Mouse (Mus musculus): ENCODE data around the gene Stk35. TPM values are rescaled to one million over a fixed set of nuclear protein-coding genes. Genes with fewer than 3 reads are reported as not detected.

Gene Stk35
- total and polyA plus RNA-seq, 2 experiments from 2014 or later: 4.4 to 14.8 TPM

DNA sequence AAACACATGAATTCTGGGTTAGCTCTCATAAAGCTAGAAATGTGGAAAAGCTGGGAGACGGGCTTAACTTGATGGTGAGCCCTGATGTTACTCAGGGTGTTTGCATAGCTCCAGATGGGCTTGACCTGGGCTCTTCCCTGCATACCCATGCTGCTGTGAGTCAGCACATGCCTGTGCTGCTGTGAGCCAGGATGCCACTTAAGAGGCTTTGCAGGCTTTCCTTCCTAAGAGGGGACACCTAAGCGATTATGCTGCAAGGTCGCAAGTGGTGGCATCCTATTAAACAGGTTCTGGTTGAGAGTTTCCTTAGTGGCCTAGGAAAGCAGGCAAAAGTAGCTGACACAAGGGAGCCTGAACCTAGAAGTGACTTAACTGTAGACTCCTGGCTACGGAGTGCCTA, 5.2 kb downstream of the Stk35 start:
- H3K9ac ChIP-seq: no peak overlapping the region
- no peak for TF ChIP-seq CTCF (IDR thresholded peaks at IDR 0.05; ENCODE audit: low read depth)
- DNase-seq (no peak), ATAC-seq (no peak)
- 90% methylated on average over 4 of the region's 4 CpGs for WGBS
- H3K4me3 ChIP-seq (ENCODE audit: low read depth, low read length): no peak overlapping the region
- H3K4me2 ChIP-seq (ENCODE audit: low read depth): no peak overlapping the region
- peaks cover 4% of the 10 kb centered on the region; the same call in 1 of the 2 replicates for H3K36me3 ChIP-seq (ENCODE audit: insufficient read depth)
- no peak overlapping the region for H3K27ac ChIP-seq (ENCODE audit: low read depth, low read length)
- H3K4me1 ChIP-seq (ENCODE audit: insufficient read depth): peaks cover 19% of the 10 kb centered on the region
- H3K9me3 ChIP-seq (ENCODE audit: low read length): no peaks in the 10 kb centered on the region
- no peaks in the 10 kb centered on the region for H3K27me3 ChIP-seq (ENCODE audit: insufficient read depth, low read length)

DNA sequence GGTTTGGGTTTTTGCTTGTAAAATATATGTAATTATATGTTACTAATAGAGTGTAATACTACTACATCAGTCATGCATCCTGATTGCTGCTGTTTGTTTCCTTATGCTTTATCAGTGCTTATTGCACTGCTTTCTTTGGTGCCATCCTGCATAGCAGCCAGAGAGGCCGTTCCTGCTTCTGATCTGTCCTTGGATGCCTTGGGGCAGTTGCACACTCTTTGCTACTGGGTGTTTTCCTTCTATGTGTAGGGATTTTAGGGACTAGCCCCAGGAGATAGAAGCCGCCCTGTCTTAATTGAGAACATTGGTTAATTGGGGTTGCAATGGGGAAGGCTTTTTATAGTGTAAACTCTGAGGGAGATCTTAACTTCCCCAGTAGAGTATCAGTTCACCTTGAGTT, 6.2 kb downstream of the Stk35 start:
- H3K36me3 ChIP-seq (ENCODE audit: insufficient read depth): peaks cover 12% of the 10 kb centered on the region
- DNase-seq (no peak), ATAC-seq (no peak)
- WGBS: 85% methylated on average over 2 of the region's 2 CpGs
- H3K27ac ChIP-seq (ENCODE audit: low read depth, low read length): no peak overlapping the region
- peaks cover 19% of the 10 kb centered on the region for H3K4me1 ChIP-seq (ENCODE audit: insufficient read depth)
- H3K4me3 ChIP-seq (ENCODE audit: low read depth, low read length): no peak overlapping the region
- H3K4me2 ChIP-seq (ENCODE audit: low read depth): no peak overlapping the region
- H3K9me3 ChIP-seq (ENCODE audit: low read length): no peaks in the 10 kb centered on the region
- no peak overlapping the region for H3K9ac ChIP-seq
- no peak for TF ChIP-seq CTCF (IDR thresholded peaks at IDR 0.05; ENCODE audit: low read depth)
- no peaks in the 10 kb centered on the region for H3K27me3 ChIP-seq (ENCODE audit: insufficient read depth, low read length)

DNA sequence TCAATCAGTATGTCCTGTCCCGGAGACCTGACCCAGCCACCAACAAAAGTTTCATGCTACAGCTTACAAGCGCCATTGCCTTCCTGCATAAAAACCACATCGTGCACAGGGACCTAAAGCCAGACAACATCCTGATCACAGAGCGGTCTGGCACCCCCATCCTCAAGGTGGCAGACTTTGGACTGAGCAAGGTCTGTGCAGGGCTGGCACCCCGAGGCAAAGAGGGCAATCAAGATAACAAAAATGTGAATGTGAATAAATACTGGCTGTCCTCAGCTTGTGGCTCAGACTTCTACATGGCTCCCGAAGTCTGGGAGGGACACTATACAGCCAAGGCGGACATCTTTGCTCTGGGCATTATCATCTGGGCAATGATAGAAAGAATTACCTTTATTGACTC, 10.2 kb downstream of the Stk35 start:
- no peak overlapping the region for H3K4me3 ChIP-seq (ENCODE audit: low read depth, low read length)
- H3K9me3 ChIP-seq (ENCODE audit: low read length): no peaks in the 10 kb centered on the region
- H3K36me3 ChIP-seq (ENCODE audit: insufficient read depth): peaks cover 17% of the 10 kb centered on the region
- ATAC-seq (no peak), DNase-seq (no peak)
- no peaks in the 10 kb centered on the region for H3K27me3 ChIP-seq (ENCODE audit: insufficient read depth, low read length)
- peaks cover 6% of the 10 kb centered on the region; the same call in 1 of the 2 replicates for H3K4me1 ChIP-seq (ENCODE audit: insufficient read depth)
- no peak overlapping the region for H3K9ac ChIP-seq
- H3K27ac ChIP-seq (ENCODE audit: low read depth, low read length): no peak overlapping the region
- H3K4me2 ChIP-seq (ENCODE audit: low read depth): no peak overlapping the region
- no peak for TF ChIP-seq CTCF (IDR thresholded peaks at IDR 0.05; ENCODE audit: low read depth)
- WGBS: 97% methylated on average over 7 of the region's 7 CpGs

DNA sequence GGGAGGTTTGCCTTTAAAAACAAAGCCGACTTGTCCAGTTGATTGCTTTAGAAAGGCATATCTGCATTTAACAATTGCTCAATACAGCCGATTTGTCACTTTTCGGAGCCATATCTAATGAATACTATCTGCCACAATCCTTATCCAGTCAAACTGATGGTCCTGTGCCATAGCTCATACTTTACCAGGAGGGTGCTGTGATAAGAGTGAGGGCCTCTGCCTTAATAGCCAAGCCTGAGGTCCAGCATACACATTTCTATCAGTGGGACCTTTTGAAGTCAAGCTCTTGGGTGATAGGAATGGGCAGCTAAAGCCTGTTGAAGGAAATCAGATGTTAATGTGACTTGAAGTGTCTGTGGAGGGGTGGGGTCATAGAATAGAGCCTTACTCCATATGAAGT, 13.7 kb downstream of the Stk35 start:
- H3K9ac ChIP-seq: no peak overlapping the region
- H3K4me2 ChIP-seq (ENCODE audit: low read depth): no peak overlapping the region
- H3K4me3 ChIP-seq (ENCODE audit: low read depth, low read length): no peak overlapping the region
- no peak for TF ChIP-seq CTCF (IDR thresholded peaks at IDR 0.05; ENCODE audit: low read depth)
- H3K9me3 ChIP-seq (ENCODE audit: low read length): no peaks in the 10 kb centered on the region
- DNase-seq (no peak), ATAC-seq (no peak)
- H3K4me1 ChIP-seq (ENCODE audit: insufficient read depth): no peaks in the 10 kb centered on the region
- H3K27ac ChIP-seq (ENCODE audit: low read depth, low read length): no peak overlapping the region
- peaks cover 23% of the 10 kb centered on the region; the same call in 1 of the 2 replicates for H3K36me3 ChIP-seq (ENCODE audit: insufficient read depth)
- 92% methylated on average over 3 of the region's 3 CpGs for WGBS
- H3K27me3 ChIP-seq (ENCODE audit: insufficient read depth, low read length): no peaks in the 10 kb centered on the region

DNA sequence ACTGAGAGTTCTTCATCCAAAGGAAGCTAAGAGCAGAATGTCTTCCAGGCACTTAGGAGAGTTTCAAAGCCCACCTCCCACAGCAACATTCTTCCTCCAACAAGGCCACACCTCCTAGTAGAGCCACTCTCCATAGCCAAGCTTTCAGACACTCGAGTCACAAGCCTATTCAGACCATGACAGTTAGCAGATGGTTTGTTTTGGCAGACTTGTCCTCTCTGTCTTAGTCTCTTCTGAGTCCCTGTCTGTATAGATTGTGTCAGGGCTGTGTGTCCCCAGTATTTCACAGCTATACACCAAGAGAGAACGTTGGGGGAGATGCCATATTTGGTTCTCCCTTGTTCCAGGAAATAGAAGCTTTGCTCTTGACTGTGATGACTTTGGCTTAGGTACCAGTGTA, 14.8 kb downstream of the Stk35 start:
- 59% methylated on average over 2 of the region's 2 CpGs for WGBS
- Histone ChIP-seq H3K27ac (ENCODE audit: low read depth, low read length) (no peak overlapping the region), H3K4me1 (ENCODE audit: insufficient read depth) (no peaks in the 10 kb centered on the region), H3K4me2 (ENCODE audit: low read depth) (no peak overlapping the region), H3K36me3 (ENCODE audit: insufficient read depth) (peaks cover 23% of the 10 kb centered on the region; the same call in 1 of the 2 replicates), H3K4me3 (ENCODE audit: low read depth, low read length) (no peak overlapping the region), H3K9me3 (ENCODE audit: low read length) (no peaks in the 10 kb centered on the region), H3K27me3 (ENCODE audit: insufficient read depth, low read length) (no peaks in the 10 kb centered on the region), H3K9ac (no peak overlapping the region)
- no peak for TF ChIP-seq CTCF (IDR thresholded peaks at IDR 0.05; ENCODE audit: low read depth)
- DNase-seq: no peak
- ATAC-seq: no peak

DNA sequence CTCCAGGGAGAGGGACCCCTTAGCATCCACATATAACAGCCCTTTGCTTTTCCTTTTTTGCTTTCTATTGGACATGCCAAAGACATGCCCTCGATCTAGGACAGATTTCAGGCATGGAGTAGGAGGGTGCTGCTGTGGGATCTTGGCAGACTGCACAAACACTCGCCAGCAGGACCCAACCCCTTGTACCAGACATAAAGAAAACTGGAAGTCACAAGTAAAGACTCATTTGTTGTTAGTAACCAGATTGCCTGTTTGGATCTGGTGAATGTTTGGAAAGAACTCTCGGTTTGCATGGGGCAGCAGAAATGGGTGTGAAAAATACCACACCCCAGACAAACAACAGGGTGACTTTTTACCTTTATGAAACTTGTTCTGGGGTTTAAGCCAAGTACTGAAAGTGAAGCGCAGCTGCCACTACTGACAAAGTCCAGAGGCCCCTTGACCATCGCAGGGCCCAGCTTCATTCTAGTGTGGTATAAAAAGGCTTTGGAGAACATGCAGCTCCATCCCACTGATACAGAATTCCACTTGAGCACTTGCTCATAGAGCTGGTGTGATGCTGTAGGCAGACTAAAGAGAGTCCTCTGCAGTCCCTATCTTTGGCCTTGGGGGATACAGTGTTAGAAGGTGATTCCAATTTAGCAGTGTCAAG, 17.4 kb downstream of the Stk35 start:
- 63% methylated on average over 5 of the region's 5 CpGs for whole genome bisulfite sequencing
- DNase-seq: no peak
- no peaks in the 10 kb centered on the region for H3K9me3 ChIP-seq (ENCODE audit: low read length)
- no peak overlapping the region for H3K27ac ChIP-seq (ENCODE audit: low read depth, low read length)
- no peak overlapping the region for H3K4me2 ChIP-seq (ENCODE audit: low read depth)
- no peak overlapping the region for H3K4me3 ChIP-seq (ENCODE audit: low read depth, low read length)
- H3K4me1 ChIP-seq (ENCODE audit: insufficient read depth): peaks cover 4% of the 10 kb centered on the region; the same call in 1 of the 2 replicates
- no peak for TF ChIP-seq CTCF (IDR thresholded peaks at IDR 0.05; ENCODE audit: low read depth)
- H3K27me3 ChIP-seq (ENCODE audit: insufficient read depth, low read length): no peaks in the 10 kb centered on the region
- no peak for ATAC-seq
- H3K36me3 ChIP-seq (ENCODE audit: insufficient read depth): peaks cover 6% of the 10 kb centered on the region; the same call in 1 of the 2 replicates
- H3K9ac ChIP-seq: no peak overlapping the region

DNA sequence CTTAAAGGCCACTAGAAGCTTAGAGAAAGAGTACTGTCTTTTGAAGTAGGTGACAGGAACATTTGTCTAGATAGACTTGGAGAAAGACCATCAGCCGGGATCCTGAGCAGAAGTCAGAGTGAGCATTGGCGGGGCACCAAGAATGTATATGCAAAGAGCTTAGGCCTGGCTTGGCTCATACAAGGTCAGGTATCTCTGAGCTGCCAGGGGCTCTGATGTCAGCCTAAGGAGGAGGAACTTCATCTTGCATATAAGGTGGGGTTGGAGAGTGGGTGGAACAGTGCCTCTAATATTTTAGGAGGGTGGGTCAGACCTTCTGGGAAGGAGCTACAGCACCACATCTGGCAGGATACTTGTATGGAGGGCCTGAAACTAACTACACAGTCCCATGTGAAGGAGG, 18.6 kb downstream of the Stk35 start:
- H3K27ac ChIP-seq (ENCODE audit: low read depth, low read length): no peak overlapping the region
- WGBS: 86% methylated on average over 2 of the region's 2 CpGs
- peaks cover 6% of the 10 kb centered on the region; the same call in 1 of the 2 replicates for H3K36me3 ChIP-seq (ENCODE audit: insufficient read depth)
- ATAC-seq: no peak
- H3K9ac ChIP-seq: no peak overlapping the region
- DNase-seq: no peak
- peaks cover 4% of the 10 kb centered on the region; the same call in 1 of the 2 replicates for H3K4me1 ChIP-seq (ENCODE audit: insufficient read depth)
- no peaks in the 10 kb centered on the region for H3K27me3 ChIP-seq (ENCODE audit: insufficient read depth, low read length)
- no peak for TF ChIP-seq CTCF (IDR thresholded peaks at IDR 0.05; ENCODE audit: low read depth)
- no peak overlapping the region for H3K4me2 ChIP-seq (ENCODE audit: low read depth)
- no peak overlapping the region for H3K4me3 ChIP-seq (ENCODE audit: low read depth, low read length)
- no peaks in the 10 kb centered on the region for H3K9me3 ChIP-seq (ENCODE audit: low read length)

Data from forebrain, postnatal 0 days (tissue).